Mouse (Mus musculus) kidney, postnatal 14 days (tissue): ENCODE data around the gene Dnaja4.
"Not testable (repeated sequence)": the region's sequence is repeated elsewhere in the genome, so short reads cannot be mapped to it uniquely, and the experiment has no call there.

Source experiments
- DNase-seq: peaks from one replicate; pipeline ENCODE4 v3.0.0; 2022; ENCODE audit warnings: mixed read lengths

Dnaja4 gene

GRCm38 (mm10) chr9:54698318-54699086, at the start of gene Dnaja4:
TSS of gene Dnaja4 (plus strand) at chr9:54698873.
- DNase-seq: no peak

GRCm38 (mm10) chr9:54649360-54649759, 49.3 kb upstream of the Dnaja4 start:
- no peak for DNase-seq

- no peak for DNase-seq
Measured at GRCm38 (mm10) chr9:54652778-54653177, 45.9 kb upstream of the Dnaja4 start.

GRCm38 (mm10) chr9:54655846-54656245, 42.8 kb upstream of the Dnaja4 start:
- DNase-seq: no peak

DNA sequence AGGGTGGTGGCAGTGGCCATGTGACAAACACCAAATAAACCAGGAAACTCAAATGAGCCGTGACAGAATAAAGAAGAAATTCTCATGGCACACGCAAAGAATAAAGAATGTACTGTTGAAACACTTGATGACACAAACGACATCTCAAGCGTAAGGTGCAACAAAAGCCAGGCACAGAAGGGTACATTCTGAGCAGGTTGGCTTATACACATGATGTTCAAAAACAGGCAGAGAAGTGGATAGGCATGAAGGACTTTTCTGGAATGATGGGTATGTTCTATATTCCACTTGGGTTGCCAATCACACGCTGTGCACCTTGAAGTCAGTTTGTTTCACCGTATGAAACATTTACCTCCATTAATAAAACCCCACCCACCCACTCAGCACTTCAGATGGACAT, 42.3 kb upstream of the Dnaja4 start:
- DNase-seq: no peak

GRCm38 (mm10) chr9:54658773-54659172, 39.9 kb upstream of the Dnaja4 start:
- no peak for DNase-seq

- DNase-seq: peak; percentile 13
Measured at GRCm38 (mm10) chr9:54661605-54662377, 36.9 kb upstream of the Dnaja4 start, which contains the start of gene Acsbg1. TSS of gene Acsbg1 (minus strand) at chr9:54661870.

DNA sequence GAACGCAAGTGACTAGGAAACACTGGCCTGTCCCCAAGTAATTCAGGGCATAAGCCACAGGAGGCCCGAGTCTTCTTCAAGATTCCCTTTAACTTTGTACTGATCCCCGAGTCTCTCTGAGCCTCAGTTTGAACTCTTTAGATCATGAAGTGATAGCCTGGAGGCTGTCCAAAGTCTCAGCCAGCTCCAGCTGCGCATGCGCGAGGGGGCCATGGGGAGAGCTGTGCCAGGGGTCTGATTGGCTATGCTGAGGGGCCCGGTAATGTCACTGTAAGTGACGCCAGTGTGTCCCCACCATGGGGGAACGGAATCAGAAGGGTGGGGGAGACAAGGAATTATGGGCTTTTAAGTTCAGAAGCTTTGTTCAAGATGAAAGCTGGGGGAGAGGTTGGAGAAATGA, 34.3 kb upstream of the Dnaja4 start:
- no peak for DNase-seq

DNA sequence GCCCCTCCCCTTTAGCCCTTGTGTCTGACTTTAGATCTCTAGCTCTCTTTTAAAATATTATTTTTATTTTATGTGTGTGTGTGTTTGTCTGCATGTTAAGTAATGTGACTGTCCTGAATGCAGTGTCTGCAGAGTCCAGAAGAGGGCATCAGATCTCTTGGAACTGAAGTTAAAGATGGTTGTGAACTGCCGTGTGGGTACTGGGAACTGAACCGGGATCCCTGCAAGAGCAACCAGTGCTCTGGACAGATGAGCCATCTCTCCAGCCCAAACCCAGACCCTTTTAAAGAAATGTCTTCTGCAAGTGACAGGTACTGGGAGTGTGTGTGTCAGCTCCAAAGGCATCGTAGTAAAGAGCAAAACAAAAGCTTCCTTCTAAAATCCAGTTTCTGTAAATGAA, 32.6 kb upstream of the Dnaja4 start:
- DNase-seq: no peak

- DNase-seq: no peak
Measured at GRCm38 (mm10) chr9:54668455-54668854, 30.2 kb upstream of the Dnaja4 start.

- DNase-seq: no peak
Measured at GRCm38 (mm10) chr9:54671962-54672361, 26.7 kb upstream of the Dnaja4 start.

DNA sequence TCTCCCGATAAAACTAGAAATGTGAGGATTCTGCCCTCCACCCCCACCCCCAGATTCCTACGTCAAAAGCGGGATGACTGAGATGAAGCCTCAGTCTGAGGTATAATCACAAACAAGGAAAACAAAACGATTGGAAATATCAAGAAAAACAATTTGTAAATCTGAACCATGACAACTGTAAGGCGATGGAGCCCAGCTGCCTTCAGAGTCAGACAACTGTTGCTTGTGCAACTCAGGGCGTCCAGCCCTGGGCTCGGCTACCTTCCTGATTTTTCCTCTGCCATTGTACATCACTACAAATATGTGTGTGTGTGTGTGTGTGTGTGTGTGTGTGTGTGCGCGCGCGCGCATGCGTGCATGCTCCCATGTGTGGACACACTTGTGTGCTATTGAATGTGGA, 24.8 kb upstream of the Dnaja4 start:
- DNase-seq: no peak

DNA sequence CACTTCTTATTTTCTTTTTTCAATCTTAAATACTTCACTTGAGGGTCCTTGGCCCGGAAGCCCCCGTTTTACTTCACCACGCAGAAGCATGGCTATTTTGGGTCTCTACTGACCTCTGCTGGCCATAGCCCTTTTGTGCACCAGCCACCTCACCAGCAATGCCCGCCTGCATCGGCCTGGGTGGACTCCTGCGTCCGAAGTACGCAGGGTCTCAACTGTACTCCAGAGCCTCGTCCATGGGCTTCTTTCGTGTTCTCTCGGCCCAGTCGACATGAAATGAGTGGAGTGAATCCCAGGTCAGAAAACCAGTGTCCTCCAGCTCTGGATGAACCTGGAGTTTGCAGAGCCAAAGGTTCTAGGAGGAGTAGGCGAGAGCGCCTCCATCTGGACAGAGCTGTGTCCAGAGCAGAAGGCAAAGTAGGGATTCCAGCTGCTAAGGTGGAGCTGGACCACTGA, 22.1 kb upstream of the Dnaja4 start:
- DNase-seq: peak; percentile 74

DNA sequence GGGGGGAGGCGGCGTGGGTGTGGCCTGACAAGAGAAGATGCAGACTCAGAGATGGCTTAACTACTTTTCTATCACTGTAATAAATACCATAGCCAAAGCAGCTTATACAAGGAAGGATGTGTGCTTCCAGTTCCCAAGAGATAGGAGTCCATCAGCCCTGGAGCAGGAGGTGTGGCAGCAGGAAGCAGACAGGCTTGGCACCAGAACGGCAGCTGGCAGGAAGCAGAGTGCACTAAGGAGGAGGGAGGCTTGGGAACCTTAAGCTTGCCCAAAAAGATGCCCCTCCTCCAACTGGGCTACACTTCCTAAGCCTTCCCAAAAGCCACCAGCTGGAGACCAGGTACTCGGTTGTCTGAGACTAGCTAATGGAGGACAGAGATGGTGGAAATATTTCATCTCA, 15.8 kb upstream of the Dnaja4 start:
- DNase-seq: no peak

GRCm38 (mm10) chr9:54683814-54684605, 14.7 kb upstream of the Dnaja4 start:
- DNase-seq: no peak

DNA sequence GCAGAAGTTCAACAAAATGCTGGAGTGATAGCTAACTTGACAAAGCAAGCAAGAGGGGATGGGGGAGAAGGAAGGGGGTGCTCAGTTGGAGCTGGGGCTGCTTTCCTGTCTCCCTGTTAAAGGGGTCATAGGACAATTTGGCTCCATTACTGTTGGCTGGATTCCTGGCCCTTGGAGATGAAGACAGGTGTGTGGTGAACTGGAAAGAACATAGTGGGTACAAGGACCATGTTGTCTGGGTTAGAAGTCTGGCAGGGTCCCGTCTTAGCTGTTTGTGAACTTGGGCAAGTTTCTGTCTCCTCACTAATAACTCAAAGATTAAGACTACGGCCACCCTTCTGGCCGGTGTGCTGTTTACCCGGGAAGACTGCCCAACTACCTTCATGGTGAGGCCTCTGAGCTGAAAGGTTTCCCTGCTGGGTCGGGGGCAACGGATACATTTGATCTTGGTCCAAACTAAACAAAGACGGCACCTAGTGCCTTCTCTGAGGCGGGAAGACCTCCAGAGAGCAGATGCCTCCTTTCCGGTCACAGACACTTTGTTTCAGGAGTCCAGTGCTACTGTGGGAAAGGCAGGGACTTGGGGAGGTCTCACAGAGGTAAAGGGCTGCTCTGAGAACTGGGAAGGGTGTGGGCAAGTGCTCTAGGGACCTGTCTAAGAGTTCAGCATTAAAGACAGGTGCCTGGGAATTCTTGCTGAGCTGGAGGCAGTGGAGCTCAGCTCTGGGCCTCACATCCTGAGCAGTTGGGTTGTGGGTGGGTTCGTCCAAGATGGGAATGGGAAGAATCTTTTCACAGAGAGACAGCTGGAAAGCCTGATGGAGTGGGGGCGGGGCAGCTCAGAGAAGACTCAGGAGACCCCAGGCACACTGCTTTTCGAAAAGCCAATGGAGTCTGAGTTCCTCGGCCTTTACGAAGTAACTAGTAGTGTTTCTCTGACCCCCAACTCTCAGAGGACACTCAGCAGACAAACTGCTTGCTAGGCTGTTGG, 11.1 kb upstream of the Dnaja4 start:
- DNase-seq: peak; percentile 12

DNA sequence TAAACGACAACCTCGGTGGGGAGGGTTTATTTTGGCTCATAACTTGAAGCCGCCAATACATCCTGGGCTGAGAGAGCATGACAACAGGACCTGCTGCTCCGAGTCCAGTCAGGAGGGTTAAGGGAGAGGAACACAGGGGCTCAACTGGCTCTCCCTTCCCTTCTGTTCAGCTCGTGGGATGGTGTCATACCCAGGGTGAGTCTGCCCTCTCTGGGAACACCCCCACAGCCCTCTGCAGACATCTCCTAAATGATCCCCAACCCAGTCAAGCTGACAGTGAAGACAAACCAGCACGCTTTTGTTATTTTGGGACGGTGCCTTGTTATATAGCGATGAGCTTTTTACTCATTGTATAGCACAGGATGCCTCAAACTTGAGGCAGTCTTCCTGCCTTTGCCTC, 9.2 kb upstream of the Dnaja4 start:
- no peak for DNase-seq

DNA sequence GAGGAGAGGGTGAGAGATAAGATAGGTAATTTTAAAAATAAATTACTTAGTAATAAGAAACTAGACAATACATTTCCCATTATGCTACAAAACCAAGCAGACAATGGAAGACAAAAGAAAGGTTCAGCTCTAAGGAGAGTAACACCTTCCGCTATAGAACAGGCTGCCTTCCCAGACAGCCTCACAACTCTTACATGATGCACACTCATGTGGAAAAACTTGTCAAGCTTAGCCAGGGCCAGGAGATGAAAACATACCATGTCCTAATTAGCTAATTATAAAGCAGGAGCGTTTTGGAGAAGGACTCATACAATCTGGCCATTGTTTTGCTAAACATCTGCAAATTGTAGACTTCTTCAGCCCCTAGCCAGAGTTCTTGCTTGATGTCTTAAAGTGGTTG, 8.0 kb upstream of the Dnaja4 start:
- DNase-seq: not testable (repeated sequence)

- peak; percentile 19 for DNase-seq
Measured at GRCm38 (mm10) chr9:54691241-54691805, 7.3 kb upstream of the Dnaja4 start.

DNA sequence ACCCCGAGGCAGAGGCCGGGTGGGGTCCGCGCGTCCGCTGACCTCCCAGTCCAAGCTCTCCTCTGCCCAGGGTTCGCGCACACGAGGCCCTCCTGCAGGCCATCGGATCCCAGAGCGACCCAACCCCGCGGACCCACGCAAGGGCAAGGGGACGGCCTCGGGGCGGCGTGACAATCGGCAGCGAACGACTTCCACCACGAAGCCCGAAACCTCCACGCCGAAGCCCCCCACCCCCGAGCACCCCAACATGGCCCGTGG, 343 bp downstream of the Dnaja4 start:
- DNase-seq: no peak

DNA sequence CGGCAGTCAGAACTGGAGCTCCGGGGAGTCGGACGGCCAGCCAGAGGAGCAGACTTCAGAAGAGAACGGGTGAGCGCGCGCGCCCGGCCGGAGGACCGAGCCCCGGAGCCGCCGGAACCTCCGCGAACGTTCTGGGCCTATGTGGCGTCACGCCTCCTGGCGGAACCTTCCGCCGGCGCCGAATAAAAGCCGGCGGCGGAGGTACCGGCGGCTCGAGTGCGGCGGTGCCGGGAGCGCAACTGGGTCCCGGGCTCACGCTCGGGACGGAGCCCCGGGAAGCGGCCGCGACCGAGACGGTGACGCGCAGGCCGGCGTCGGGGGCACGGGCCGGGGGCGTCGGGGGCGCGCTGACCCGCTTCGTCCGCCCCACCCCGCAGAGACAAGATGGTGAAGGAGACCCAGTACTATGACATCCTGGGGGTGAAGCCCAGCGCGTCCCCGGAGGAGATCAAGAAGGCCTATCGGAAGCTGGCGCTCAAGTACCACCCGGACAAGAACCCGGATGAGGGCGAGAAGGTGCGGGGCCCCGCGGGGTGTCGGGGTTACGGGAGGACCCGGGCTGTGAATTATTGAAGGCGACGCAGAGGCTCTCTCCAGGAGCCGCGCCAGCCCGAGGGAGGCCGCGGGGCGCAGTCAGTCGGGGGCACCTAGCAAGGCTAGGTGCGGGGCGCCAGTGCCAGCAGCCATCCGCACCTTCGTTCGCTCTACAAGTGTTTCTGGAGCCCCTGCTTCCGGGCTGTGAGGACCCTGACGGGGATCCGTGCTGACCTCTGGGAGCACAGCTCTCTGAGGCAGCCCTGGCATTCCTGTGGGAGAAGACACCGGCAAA, 886 bp downstream of the Dnaja4 start:
- DNase-seq: peak; percentile 89
